Mouse (Mus musculus): Measurements from ENCODE around the gene Hecw2.

The Hecw2 gene

GRCm38 (mm10) chr1:53997239-53997638, 197.7 kb downstream of the Hecw2 start:
- H3K4me3 ChIP-seq (replicated peaks; ENCODE audit: low read length), result no peak overlapping the region
- TF ChIP-seq POU5F1 (IDR thresholded peaks at IDR 0.05; ENCODE audit: borderline replicate concordance, low read length) (no peak), NANOG (IDR thresholded peaks at IDR 0.05; ENCODE audit: borderline replicate concordance, low read length) (no peak), CTCF (conservative IDR thresholded peaks at IDR 0.05; ENCODE audit: low read length) (no peak)
- H3K36me3 ChIP-seq (ENCODE audit: insufficient read depth, low read length), result no peaks in the 10 kb centered on the region
- no peaks in the 10 kb centered on the region for H3K9me3 ChIP-seq (ENCODE audit: low read length)
- no peaks in the 10 kb centered on the region for H3K27me3 ChIP-seq (ENCODE audit: insufficient read depth, low read length)
- H3K4me1 ChIP-seq (replicated peaks; ENCODE audit: low read depth, low read length), result no peaks in the 10 kb centered on the region

GRCm38 (mm10) chr1:53986185-53986892, 208.6 kb downstream of the Hecw2 start:
- peaks cover 7% of the 10 kb centered on the region for H3K9me3 ChIP-seq (ENCODE audit: low read length)
- no peak for TF ChIP-seq NANOG (IDR thresholded peaks at IDR 0.05; ENCODE audit: borderline replicate concordance, low read length)
- TF ChIP-seq POU5F1 (IDR thresholded peaks at IDR 0.05; ENCODE audit: borderline replicate concordance, low read length), result no peak
- TF ChIP-seq CTCF (conservative IDR thresholded peaks at IDR 0.05; ENCODE audit: low read length), result no peak
- H3K36me3 ChIP-seq (ENCODE audit: insufficient read depth, low read length), result no peaks in the 10 kb centered on the region
- H3K4me3 ChIP-seq (replicated peaks; ENCODE audit: low read length), result no peak overlapping the region
- peaks cover 3% of the 10 kb centered on the region; the same call in 1 of the 2 replicates for H3K4me1 ChIP-seq (replicated peaks; ENCODE audit: low read depth, low read length)
- no peaks in the 10 kb centered on the region for H3K27me3 ChIP-seq (ENCODE audit: insufficient read depth, low read length)

- TF ChIP-seq POU5F1 (IDR thresholded peaks at IDR 0.05; ENCODE audit: borderline replicate concordance, low read length) (no peak), NANOG (IDR thresholded peaks at IDR 0.05; ENCODE audit: borderline replicate concordance, low read length) (no peak), CTCF (conservative IDR thresholded peaks at IDR 0.05; ENCODE audit: low read length) (no peak)
- H3K4me1 ChIP-seq (replicated peaks; ENCODE audit: low read depth, low read length), result no peaks in the 10 kb centered on the region
- H3K9me3 ChIP-seq (ENCODE audit: low read length), result no peaks in the 10 kb centered on the region
- no peaks in the 10 kb centered on the region for H3K27me3 ChIP-seq (ENCODE audit: insufficient read depth, low read length)
- no peak overlapping the region for H3K4me3 ChIP-seq (replicated peaks; ENCODE audit: low read length)
- no peaks in the 10 kb centered on the region for H3K36me3 ChIP-seq (ENCODE audit: insufficient read depth, low read length)
These were observed 216.5 kb downstream of the Hecw2 start for GRCm38 (mm10) chr1:53978514-53978831.

- Histone ChIP-seq H3K9me3 (ENCODE audit: low read length) (no peaks in the 10 kb centered on the region), H3K36me3 (ENCODE audit: insufficient read depth, low read length) (no peaks in the 10 kb centered on the region), H3K27me3 (ENCODE audit: insufficient read depth, low read length) (no peaks in the 10 kb centered on the region), H3K4me1 (replicated peaks; ENCODE audit: low read depth, low read length) (no peaks in the 10 kb centered on the region), H3K4me3 (replicated peaks; ENCODE audit: low read length) (no peak overlapping the region)
- TF ChIP-seq NANOG (IDR thresholded peaks at IDR 0.05; ENCODE audit: borderline replicate concordance, low read length) (no peak), POU5F1 (IDR thresholded peaks at IDR 0.05; ENCODE audit: borderline replicate concordance, low read length) (no peak), CTCF (conservative IDR thresholded peaks at IDR 0.05; ENCODE audit: low read length) (no peak)
These were observed 217.0 kb downstream of the Hecw2 start for GRCm38 (mm10) chr1:53977806-53978513.

DNA sequence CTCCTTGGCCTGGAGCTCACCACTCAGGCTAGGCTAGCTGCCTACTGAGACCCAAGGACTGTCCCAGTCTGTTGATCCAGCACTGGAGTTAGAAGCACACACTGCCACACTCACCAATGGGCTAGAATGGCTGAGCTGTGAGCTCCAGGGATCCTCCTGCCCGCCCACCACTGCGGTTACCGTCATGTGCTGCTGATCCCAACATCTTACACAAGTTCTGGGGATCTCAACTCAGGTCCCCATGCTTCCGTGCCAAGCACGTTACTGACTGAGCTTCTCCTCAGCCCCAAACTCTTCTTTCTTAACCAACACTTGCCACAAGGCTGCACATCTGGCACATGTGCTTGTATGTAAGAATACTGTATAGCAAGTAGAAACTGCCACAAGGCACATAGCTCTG, 218.2 kb downstream of the Hecw2 start:
- no peaks in the 10 kb centered on the region for H3K27me3 ChIP-seq (ENCODE audit: insufficient read depth, low read length)
- no peak overlapping the region for H3K4me3 ChIP-seq (replicated peaks; ENCODE audit: low read length)
- H3K9me3 ChIP-seq (ENCODE audit: low read length), result no peaks in the 10 kb centered on the region
- no peak for TF ChIP-seq CTCF (conservative IDR thresholded peaks at IDR 0.05; ENCODE audit: low read length)
- TF ChIP-seq POU5F1 (IDR thresholded peaks at IDR 0.05; ENCODE audit: borderline replicate concordance, low read length), result no peak
- TF ChIP-seq NANOG (IDR thresholded peaks at IDR 0.05; ENCODE audit: borderline replicate concordance, low read length), result no peak
- no peaks in the 10 kb centered on the region for H3K4me1 ChIP-seq (replicated peaks; ENCODE audit: low read depth, low read length)
- no peaks in the 10 kb centered on the region for H3K36me3 ChIP-seq (ENCODE audit: insufficient read depth, low read length)

GRCm38 (mm10) chr1:53976100-53976499, 218.9 kb downstream of the Hecw2 start:
- Histone ChIP-seq H3K36me3 (ENCODE audit: insufficient read depth, low read length) (no peaks in the 10 kb centered on the region), H3K27me3 (ENCODE audit: insufficient read depth, low read length) (no peaks in the 10 kb centered on the region), H3K4me3 (replicated peaks; ENCODE audit: low read length) (no peak overlapping the region), H3K4me1 (replicated peaks; ENCODE audit: low read depth, low read length) (no peaks in the 10 kb centered on the region), H3K9me3 (ENCODE audit: low read length) (no peaks in the 10 kb centered on the region)
- TF ChIP-seq NANOG (IDR thresholded peaks at IDR 0.05; ENCODE audit: borderline replicate concordance, low read length) (no peak), CTCF (conservative IDR thresholded peaks at IDR 0.05; ENCODE audit: low read length) (no peak), POU5F1 (IDR thresholded peaks at IDR 0.05; ENCODE audit: borderline replicate concordance, low read length) (no peak)

DNA sequence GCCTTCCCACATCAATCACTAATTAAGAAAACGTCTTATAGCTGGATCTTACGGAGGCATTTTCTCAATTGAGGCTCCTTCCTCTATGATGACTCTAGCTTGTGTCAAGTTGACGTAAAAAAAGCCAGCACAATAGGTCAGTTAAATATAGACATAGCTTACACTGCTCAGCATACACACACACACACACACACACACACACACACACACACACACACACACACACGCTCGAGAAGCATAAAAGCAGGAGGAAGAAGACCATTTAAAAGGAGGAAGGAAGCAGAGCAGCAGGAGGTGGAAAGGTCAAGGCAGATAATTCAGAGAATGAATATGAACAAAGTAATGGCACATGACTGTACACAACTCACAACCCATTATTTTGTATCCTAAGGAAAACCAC, 220.0 kb downstream of the Hecw2 start:
- H3K4me1 ChIP-seq (replicated peaks; ENCODE audit: low read depth, low read length), result no peaks in the 10 kb centered on the region
- TF ChIP-seq NANOG (IDR thresholded peaks at IDR 0.05; ENCODE audit: borderline replicate concordance, low read length) (no peak), CTCF (conservative IDR thresholded peaks at IDR 0.05; ENCODE audit: low read length) (no peak), POU5F1 (IDR thresholded peaks at IDR 0.05; ENCODE audit: borderline replicate concordance, low read length) (no peak)
- no peak overlapping the region for H3K4me3 ChIP-seq (replicated peaks; ENCODE audit: low read length)
- no peaks in the 10 kb centered on the region for H3K36me3 ChIP-seq (ENCODE audit: insufficient read depth, low read length)
- H3K27me3 ChIP-seq (ENCODE audit: insufficient read depth, low read length), result no peaks in the 10 kb centered on the region
- no peaks in the 10 kb centered on the region for H3K9me3 ChIP-seq (ENCODE audit: low read length)

- H3K27me3 ChIP-seq (ENCODE audit: insufficient read depth, low read length), result no peaks in the 10 kb centered on the region
- TF ChIP-seq CTCF (conservative IDR thresholded peaks at IDR 0.05; ENCODE audit: low read length), result no peak
- no peaks in the 10 kb centered on the region for H3K4me1 ChIP-seq (replicated peaks; ENCODE audit: low read depth, low read length)
- H3K4me3 ChIP-seq (replicated peaks; ENCODE audit: low read length), result no peak overlapping the region
- no peaks in the 10 kb centered on the region for H3K9me3 ChIP-seq (ENCODE audit: low read length)
- no peaks in the 10 kb centered on the region for H3K36me3 ChIP-seq (ENCODE audit: insufficient read depth, low read length)
These were observed 224.5 kb downstream of the Hecw2 start for GRCm38 (mm10) chr1:53970326-53970977.
